Mouse (Mus musculus) kidney, postnatal 25 days (tissue): Measurements from ENCODE around the gene Taf6l.

Experiments
- DNase-seq, 2 experiments: peaks; one replicate each; pipeline ENCODE4 v3.0.0; 2021; ENCODE audit warnings: mixed read lengths in 2 of 2

The Taf6l gene

GRCm38 (mm10) chr19:8789171-8789570 is 3.0 kb upstream of the Taf6l start:
- no peak for DNase-seq

- no peak for DNase-seq
Observed at GRCm38 (mm10) chr19:8788521-8788920, 2.3 kb upstream of the Taf6l start.

GRCm38 (mm10) chr19:8774951-8775421 is 11.2 kb downstream of the Taf6l start:
- DNase-seq = peak in 1 of 2 experiments; percentile 56

- peak; percentile 97 for DNase-seq
Observed at GRCm38 (mm10) chr19:8774086-8774835, 12.0 kb downstream of the Taf6l start, which contains the start of gene Tmem179b. Gene Tmem179b, minus strand, starts transcription at chr19:8774467.

GRCm38 (mm10) chr19:8773409-8773808 is 12.8 kb downstream of the Taf6l start:
- peak in 1 of 2 experiments; percentile 29 for DNase-seq

- DNase-seq = no peak
Observed at GRCm38 (mm10) chr19:8772996-8773395, 13.2 kb downstream of the Taf6l start.

GRCm38 (mm10) chr19:8770567-8771270 is 15.5 kb downstream of the Taf6l start, which contains the start of gene Tmem223:
Gene Tmem223, plus strand, starts transcription at chr19:8770996.
- DNase-seq = peak; percentile 83 to 91

GRCm38 (mm10) chr19:8765562-8765961 is 20.7 kb downstream of the Taf6l start:
- DNase-seq = no peak

- DNase-seq = no peak
Observed at GRCm38 (mm10) chr19:8763276-8763675, 22.9 kb downstream of the Taf6l start.

- DNase-seq = no peak
Observed at GRCm38 (mm10) chr19:8760757-8761156, 25.5 kb downstream of the Taf6l start.

- DNase-seq = no peak
Observed at GRCm38 (mm10) chr19:8758899-8759298, 27.3 kb downstream of the Taf6l start.

- no peak for DNase-seq
Observed at GRCm38 (mm10) chr19:8757471-8757998, 28.7 kb downstream of the Taf6l start.

- DNase-seq = peak; percentile 95 to 96
Observed at GRCm38 (mm10) chr19:8756635-8757387, 29.4 kb downstream of the Taf6l start, which contains the start of gene Nxf1. Gene Nxf1, plus strand, starts transcription at chr19:8757073.

GRCm38 (mm10) chr19:8755652-8756051 is 30.6 kb downstream of the Taf6l start:
- DNase-seq = no peak

GRCm38 (mm10) chr19:8747368-8747767 is 38.8 kb downstream of the Taf6l start:
- DNase-seq = no peak

GRCm38 (mm10) chr19:8745382-8745781 is 40.8 kb downstream of the Taf6l start:
- no peak for DNase-seq

- DNase-seq = no peak
Observed at GRCm38 (mm10) chr19:8742176-8742575, 44.0 kb downstream of the Taf6l start.

- DNase-seq = peak; percentile 98 to 99
Observed at GRCm38 (mm10) chr19:8741243-8741869, 44.9 kb downstream of the Taf6l start, which contains the start of gene Stx5a. Gene Stx5a, plus strand, starts transcription at chr19:8741413.

GRCm38 (mm10) chr19:8740603-8741002 is 45.6 kb downstream of the Taf6l start, which contains the start of gene 1700092M07Rik:
Gene 1700092M07Rik, plus strand, starts transcription at chr19:8740718.
- peak in 1 of 2 experiments; percentile 45 for DNase-seq

- DNase-seq = no peak
Observed at GRCm38 (mm10) chr19:8739646-8740045, 46.6 kb downstream of the Taf6l start.

GRCm38 (mm10) chr19:8738911-8739310 is 47.3 kb downstream of the Taf6l start:
- no peak for DNase-seq

GRCm38 (mm10) chr19:8736160-8736467 is 50.1 kb downstream of the Taf6l start:
- no peak for DNase-seq
